Mouse (Mus musculus): ENCODE results near the gene Map4k2. TPM values are rescaled to one million over a fixed set of nuclear protein-coding genes. Genes with fewer than 3 reads are reported as not detected.

The Map4k2 gene
- polyA plus RNA-seq, 1 experiment from 2014 or later, result 12.4 TPM

- Histone ChIP-seq H3K27ac (peak within 1 kb of the TSS; percentile 64), H3K36me3 (replicated peaks; ENCODE audit: control insufficient read depth, insufficient read depth) (no peaks in the 10 kb centered on the region), H3K9me3 (ENCODE audit: control insufficient read depth, low read length) (no peaks in the 10 kb centered on the region), H3K4me2 (replicated peaks) (peak within 1 kb of the TSS; percentile 99), H3K27me3 (ENCODE audit: control insufficient read depth, insufficient read depth, low read length) (peaks cover 24% of the 10 kb centered on the region), H3K4me1 (replicated peaks; ENCODE audit: control insufficient read depth, insufficient read depth, low read length) (peaks cover 28% of the 10 kb centered on the region), H3K4me3 (replicated peaks; ENCODE audit: low read length) (peak within 1 kb of the TSS; percentile 67), H3K9ac (peak within 1 kb of the TSS; percentile 81)
- 1% methylated on average over 62 of the region's 87 CpGs for WGBS
- ATAC-seq (ENCODE audit: low FRiP score) (peak; percentile 19; the same call in 1 of the 2 replicates), DNase-seq (ENCODE audit: low spot score) (peak; percentile 46)
Observed at GRCm38 (mm10) chr19:6399285-6400095, 58.6 kb downstream of the Map4k2 start, which contains the start of gene Rasgrp2. Gene Rasgrp2, plus strand, starts transcription at chr19:6399340.

- Histone ChIP-seq H3K4me1 (replicated peaks; ENCODE audit: control insufficient read depth, insufficient read depth, low read length) (peaks cover 28% of the 10 kb centered on the region), H3K9ac (peak overlapping the region; percentile 81), H3K4me2 (replicated peaks) (peak overlapping the region; percentile 99), H3K9me3 (ENCODE audit: control insufficient read depth, low read length) (no peaks in the 10 kb centered on the region), H3K27ac (no peak overlapping the region), H3K36me3 (replicated peaks; ENCODE audit: control insufficient read depth, insufficient read depth) (no peaks in the 10 kb centered on the region), H3K27me3 (ENCODE audit: control insufficient read depth, insufficient read depth, low read length) (peaks cover 24% of the 10 kb centered on the region), H3K4me3 (replicated peaks; ENCODE audit: low read length) (peak overlapping the region; percentile 67)
- ATAC-seq (ENCODE audit: low FRiP score) (no peak; the same call in 1 of the 2 replicates), DNase-seq (ENCODE audit: low spot score) (peak; percentile 42)
- WGBS, result 2% methylated on average over 29 of the region's 29 CpGs
Observed at GRCm38 (mm10) chr19:6400096-6401086, 59.5 kb downstream of the Map4k2 start.

DNA sequence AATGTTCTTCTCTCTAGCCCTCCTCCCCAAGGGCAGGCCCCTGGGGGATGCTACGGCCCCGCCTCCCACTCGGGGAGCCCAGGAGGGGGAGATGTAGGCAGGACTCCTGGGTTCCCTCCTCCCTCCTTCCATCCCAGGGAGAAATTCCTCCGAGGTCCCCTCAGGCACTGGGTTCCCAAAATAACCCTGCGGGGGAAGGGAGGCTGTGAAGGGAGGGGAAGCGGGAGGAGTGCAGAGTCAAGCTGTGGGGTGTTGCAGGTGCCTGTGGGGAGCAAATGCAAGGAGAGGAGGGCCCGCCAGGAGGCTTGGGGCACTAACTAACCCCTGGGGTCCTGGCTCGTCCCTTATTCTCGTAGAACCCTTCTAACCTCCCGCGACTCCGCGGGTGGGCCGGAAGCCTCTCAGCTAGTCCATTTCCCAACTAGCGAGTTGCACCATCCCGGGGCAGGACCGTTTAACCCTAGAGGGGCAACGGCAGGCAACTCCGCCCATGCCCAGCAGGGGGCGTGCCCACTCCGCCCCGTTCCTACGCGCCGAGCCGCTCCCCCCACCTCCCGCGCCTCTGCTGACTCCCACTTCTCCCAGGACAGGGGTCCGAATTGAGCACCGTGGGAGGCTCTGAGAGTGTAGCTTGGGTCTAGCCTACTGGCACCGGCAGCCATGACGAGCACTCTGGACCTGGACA is 60.3 kb downstream of the Map4k2 start:
- Histone ChIP-seq H3K4me1 (replicated peaks; ENCODE audit: control insufficient read depth, insufficient read depth, low read length) (peaks cover 28% of the 10 kb centered on the region), H3K27me3 (ENCODE audit: control insufficient read depth, insufficient read depth, low read length) (peaks cover 24% of the 10 kb centered on the region), H3K27ac (no peak overlapping the region), H3K9me3 (ENCODE audit: control insufficient read depth, low read length) (no peaks in the 10 kb centered on the region), H3K9ac (peak overlapping the region; percentile 28; the same call in 1 of the 2 replicates), H3K4me2 (replicated peaks) (peak overlapping the region; percentile 99), H3K36me3 (replicated peaks; ENCODE audit: control insufficient read depth, insufficient read depth) (no peaks in the 10 kb centered on the region), H3K4me3 (replicated peaks; ENCODE audit: low read length) (peak overlapping the region; percentile 67)
- DNase-seq (ENCODE audit: low spot score), result peak; percentile 57
- peak; percentile 5; the same call in 1 of the 2 replicates for ATAC-seq (ENCODE audit: low FRiP score)
- under 1% methylated on average over 32 of the region's 32 CpGs for WGBS

GRCm38 (mm10) chr19:6401951-6402350 is 61.0 kb downstream of the Map4k2 start:
- no peaks in the 10 kb centered on the region for H3K36me3 ChIP-seq (replicated peaks; ENCODE audit: control insufficient read depth, insufficient read depth)
- peaks cover 28% of the 10 kb centered on the region for H3K4me1 ChIP-seq (replicated peaks; ENCODE audit: control insufficient read depth, insufficient read depth, low read length)
- H3K27ac ChIP-seq, result no peak overlapping the region
- 0 out of 2 replicates have a peak, but pooled peaks have one; percentile 5 for ATAC-seq (ENCODE audit: low FRiP score)
- peaks cover 24% of the 10 kb centered on the region for H3K27me3 ChIP-seq (ENCODE audit: control insufficient read depth, insufficient read depth, low read length)
- 15% methylated on average over 9 of the region's 9 CpGs for WGBS
- H3K4me2 ChIP-seq (replicated peaks), result peak overlapping the region; percentile 99
- H3K9me3 ChIP-seq (ENCODE audit: control insufficient read depth, low read length), result no peaks in the 10 kb centered on the region
- H3K4me3 ChIP-seq (replicated peaks; ENCODE audit: low read length), result peak overlapping the region; percentile 67; the same call in 1 of the 2 replicates
- H3K9ac ChIP-seq, result 0 out of 2 replicates have a peak overlapping the region, but pooled peaks have one; percentile 28
- DNase-seq (ENCODE audit: low spot score), result no peak

DNA sequence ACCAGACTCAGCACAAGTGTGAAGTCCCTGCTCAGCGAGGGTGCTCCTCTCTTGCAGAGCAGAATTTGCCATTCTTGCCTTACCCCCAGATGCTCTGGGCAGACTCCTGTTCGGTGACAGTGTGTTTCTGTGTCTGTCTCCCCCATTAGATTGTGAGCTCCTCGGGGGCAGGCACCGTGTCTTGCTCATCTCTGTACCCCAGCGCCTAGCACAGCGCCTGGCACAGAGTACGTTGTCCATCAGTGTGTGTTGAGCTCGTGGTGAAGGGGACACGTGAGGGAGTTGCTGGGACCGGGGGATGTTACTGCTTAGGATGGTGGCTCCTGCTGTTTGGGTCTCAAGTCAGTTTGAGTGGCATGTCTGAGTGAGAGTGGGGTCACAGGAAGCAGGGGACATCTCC is 62.9 kb downstream of the Map4k2 start:
- H3K4me2 ChIP-seq (replicated peaks), result no peak overlapping the region

More for the DNA sequence above, 62.9 kb downstream of the Map4k2 start:
- Histone ChIP-seq H3K4me1 (replicated peaks; ENCODE audit: control insufficient read depth, insufficient read depth, low read length) (peaks cover 26% of the 10 kb centered on the region), H3K9ac (no peak overlapping the region), H3K27me3 (ENCODE audit: control insufficient read depth, insufficient read depth, low read length) (peaks cover 24% of the 10 kb centered on the region), H3K27ac (no peak overlapping the region), H3K36me3 (replicated peaks; ENCODE audit: control insufficient read depth, insufficient read depth) (no peaks in the 10 kb centered on the region), H3K4me3 (replicated peaks; ENCODE audit: low read length) (no peak overlapping the region), H3K9me3 (ENCODE audit: control insufficient read depth, low read length) (no peaks in the 10 kb centered on the region)
- ATAC-seq (ENCODE audit: low FRiP score) (no peak), DNase-seq (ENCODE audit: low spot score) (no peak)
- 77% methylated on average over 10 of the region's 10 CpGs for WGBS

Small RNA genes lying within 50 kb of the gene (microRNA-seq; reads per million reads assigned to microRNA genes)
- gene Mir6989, result 0.48 reads per million

Other genes with a start within 250 kb of the Map4k2 start
- gene AC131692.1, start 246.7 kb upstream of the Map4k2 start, polyA plus RNA-seq (2014; fragmentation: Nextera tagmentation; extraction: Ambion mirVana), result not detected in 2 replicates
- 0.52 and 0.59 TPM in 2 replicates for gene Naaladl1, start 235.4 kb upstream of the Map4k2 start, polyA plus RNA-seq (2014; fragmentation: Nextera tagmentation; extraction: Ambion mirVana)
- 51.3 and 54.5 TPM in 2 replicates for gene Sac3d1, start 222.5 kb upstream of the Map4k2 start, polyA plus RNA-seq (2014; fragmentation: Nextera tagmentation; extraction: Ambion mirVana)
- 59.6 and 60.8 TPM in 2 replicates for gene Snx15, start 212.8 kb upstream of the Map4k2 start, polyA plus RNA-seq (2014; fragmentation: Nextera tagmentation; extraction: Ambion mirVana)
- not detected in 2 replicates for gene Batf2, start 200.2 kb upstream of the Map4k2 start, polyA plus RNA-seq (2014; fragmentation: Nextera tagmentation; extraction: Ambion mirVana)
- 114 and 117 TPM in 2 replicates for gene Arl2, start 199.6 kb upstream of the Map4k2 start, polyA plus RNA-seq (2014; fragmentation: Nextera tagmentation; extraction: Ambion mirVana)
- not detected in 2 replicates for gene Majin, start 156.7 kb upstream of the Map4k2 start, polyA plus RNA-seq (2014; fragmentation: Nextera tagmentation; extraction: Ambion mirVana)
- not detected in 2 replicates for gene Gpha2, start 114.8 kb upstream of the Map4k2 start, polyA plus RNA-seq (2014; fragmentation: Nextera tagmentation; extraction: Ambion mirVana)
- 140 and 158 TPM in 2 replicates for gene Ppp2r5b, start 105.3 kb upstream of the Map4k2 start, polyA plus RNA-seq (2014; fragmentation: Nextera tagmentation; extraction: Ambion mirVana)
- 14.5 and 14.8 TPM in 2 replicates for gene Atg2a, start 99.5 kb upstream of the Map4k2 start, polyA plus RNA-seq (2014; fragmentation: Nextera tagmentation; extraction: Ambion mirVana)
- gene Ehd1, start 64.4 kb upstream of the Map4k2 start, polyA plus RNA-seq (2014; fragmentation: Nextera tagmentation; extraction: Ambion mirVana), result 80.0 and 84.9 TPM in 2 replicates
- 0.56 and 0.63 TPM in 2 replicates for gene Cdc42bpg, start 34.7 kb upstream of the Map4k2 start, polyA plus RNA-seq (2014; fragmentation: Nextera tagmentation; extraction: Ambion mirVana)
- 46.7 and 51.5 TPM in 2 replicates for gene Men1, start 6.2 kb upstream of the Map4k2 start, polyA plus RNA-seq (2014; fragmentation: Nextera tagmentation; extraction: Ambion mirVana)
- gene Sf1, start 22.6 kb downstream of the Map4k2 start, polyA plus RNA-seq (2014; fragmentation: Nextera tagmentation; extraction: Ambion mirVana), result 103 and 112 TPM in 2 replicates
- gene Pygm, start 43.3 kb downstream of the Map4k2 start, polyA plus RNA-seq (2014; fragmentation: Nextera tagmentation; extraction: Ambion mirVana), result 6.2 and 6.8 TPM in 2 replicates
- gene Rasgrp2, start 58.2 kb downstream of the Map4k2 start, polyA plus RNA-seq (2014; fragmentation: Nextera tagmentation; extraction: Ambion mirVana), result 89.2 and 111 TPM in 2 replicates
- gene Nrxn2, start 77.6 kb downstream of the Map4k2 start, polyA plus RNA-seq (2014; fragmentation: Nextera tagmentation; extraction: Ambion mirVana), result 60.6 and 66.4 TPM in 2 replicates
- not detected in 2 replicates for gene Slc22a12, start 201.9 kb downstream of the Map4k2 start, polyA plus RNA-seq (2014; fragmentation: Nextera tagmentation; extraction: Ambion mirVana)

All from hindbrain, embryonic 14.5 days (tissue).